Mouse (Mus musculus): ENCODE measurements around the gene Olfr796.

GRCm38 (mm10) chr10:129623251-129623650 lies 10.9 kb upstream of the Olfr796 start:
- no peak for TF ChIP-seq CTCF (IDR thresholded peaks at IDR 0.05; ENCODE audit: low read depth)
- no peak for TF ChIP-seq EP300 (IDR thresholded peaks at IDR 0.05; ENCODE audit: low read depth)
